Mouse (Mus musculus): ENCODE results near the gene Pip5k1b. TPM values are rescaled to one million over a fixed set of nuclear protein-coding genes. Genes with fewer than 3 reads are reported as not detected.

The Pip5k1b gene
- total RNA-seq, 1 experiment from 2014 or later, result 30.5 TPM

GRCm38 (mm10) chr19:24386956-24387865 lies 168.5 kb downstream of the Pip5k1b start:
- ATAC-seq (ENCODE audit: extremely low read depth, insufficient number of reproducible peaks, low FRiP score, poor library complexity, severe bottlenecking), result no peak

- no peak for ATAC-seq (ENCODE audit: extremely low read depth, insufficient number of reproducible peaks, low FRiP score, poor library complexity, severe bottlenecking)
Measured at GRCm38 (mm10) chr19:24378470-24378869, 177.2 kb downstream of the Pip5k1b start.

- ATAC-seq (ENCODE audit: extremely low read depth, insufficient number of reproducible peaks, low FRiP score, poor library complexity, severe bottlenecking), result no peak
Measured at GRCm38 (mm10) chr19:24371763-24372640, 183.7 kb downstream of the Pip5k1b start.

- ATAC-seq (ENCODE audit: extremely low read depth, insufficient number of reproducible peaks, low FRiP score, poor library complexity, severe bottlenecking), result no peak
Measured at GRCm38 (mm10) chr19:24368419-24368818, 187.3 kb downstream of the Pip5k1b start.

- ATAC-seq (ENCODE audit: extremely low read depth, insufficient number of reproducible peaks, low FRiP score, poor library complexity, severe bottlenecking), result no peak
Measured at GRCm38 (mm10) chr19:24367722-24368121, 187.9 kb downstream of the Pip5k1b start.

- ATAC-seq (ENCODE audit: extremely low read depth, insufficient number of reproducible peaks, low FRiP score, poor library complexity, severe bottlenecking), result no peak
Measured at GRCm38 (mm10) chr19:24366747-24367146, 188.9 kb downstream of the Pip5k1b start.

GRCm38 (mm10) chr19:24362626-24363321 lies 192.9 kb downstream of the Pip5k1b start:
- no peak for ATAC-seq (ENCODE audit: extremely low read depth, insufficient number of reproducible peaks, low FRiP score, poor library complexity, severe bottlenecking)

GRCm38 (mm10) chr19:24359270-24359669 lies 196.4 kb downstream of the Pip5k1b start:
- ATAC-seq (ENCODE audit: extremely low read depth, insufficient number of reproducible peaks, low FRiP score, poor library complexity, severe bottlenecking), result no peak

GRCm38 (mm10) chr19:24352298-24352959 lies 203.2 kb downstream of the Pip5k1b start:
- ATAC-seq (ENCODE audit: extremely low read depth, insufficient number of reproducible peaks, low FRiP score, poor library complexity, severe bottlenecking), result no peak

GRCm38 (mm10) chr19:24344501-24344900 lies 211.2 kb downstream of the Pip5k1b start:
- no peak for ATAC-seq (ENCODE audit: extremely low read depth, insufficient number of reproducible peaks, low FRiP score, poor library complexity, severe bottlenecking)

GRCm38 (mm10) chr19:24342786-24343185 lies 212.9 kb downstream of the Pip5k1b start:
- no peak for ATAC-seq (ENCODE audit: extremely low read depth, insufficient number of reproducible peaks, low FRiP score, poor library complexity, severe bottlenecking)

GRCm38 (mm10) chr19:24336370-24337076 lies 219.1 kb downstream of the Pip5k1b start:
- no peak for ATAC-seq (ENCODE audit: extremely low read depth, insufficient number of reproducible peaks, low FRiP score, poor library complexity, severe bottlenecking)

- ATAC-seq (ENCODE audit: extremely low read depth, insufficient number of reproducible peaks, low FRiP score, poor library complexity, severe bottlenecking), result no peak
Measured at GRCm38 (mm10) chr19:24335611-24336343, 219.9 kb downstream of the Pip5k1b start.

GRCm38 (mm10) chr19:24332956-24333355 lies 222.7 kb downstream of the Pip5k1b start:
- ATAC-seq (ENCODE audit: extremely low read depth, insufficient number of reproducible peaks, low FRiP score, poor library complexity, severe bottlenecking), result no peak

- ATAC-seq (ENCODE audit: extremely low read depth, insufficient number of reproducible peaks, low FRiP score, poor library complexity, severe bottlenecking), result no peak
Measured at GRCm38 (mm10) chr19:24331274-24331673, 224.4 kb downstream of the Pip5k1b start.

GRCm38 (mm10) chr19:24330366-24330765 lies 225.3 kb downstream of the Pip5k1b start:
- no peak for ATAC-seq (ENCODE audit: extremely low read depth, insufficient number of reproducible peaks, low FRiP score, poor library complexity, severe bottlenecking)

GRCm38 (mm10) chr19:24327921-24328320 lies 227.8 kb downstream of the Pip5k1b start:
- ATAC-seq (ENCODE audit: extremely low read depth, insufficient number of reproducible peaks, low FRiP score, poor library complexity, severe bottlenecking), result no peak

Measured in neutrophil, adult 5-6 weeks (primary cell).